Mouse (Mus musculus): Measurements from ENCODE around the gene Tcaim. TPM values are rescaled to one million over a fixed set of nuclear protein-coding genes. Genes with fewer than 3 reads are reported as not detected.

Tcaim gene
- 10 to 100 TPM; 20.0 to 26.3 TPM for total RNA-seq (2021)
- long read RNA-seq, experiment 1, transcript Tcaim-201 (11 exons, 3,049 nt): major isoform, 11 of 18 reads
- long read RNA-seq, experiment 1, partial matches to known transcripts: 1 of 18 reads
- long read RNA-seq, experiment 1, other reads (novel, unspliced or antisense): 3 of 18 reads
- long read RNA-seq, experiment 2, transcript Tcaim-201 (11 exons, 3,049 nt): major isoform, 15 of 30 reads
- long read RNA-seq, experiment 2, partial matches to known transcripts: 1 of 30 reads
- long read RNA-seq, experiment 2, other reads (novel, unspliced or antisense): 12 of 30 reads

- DNase-seq (ENCODE audit: low spot score in 2 of 2): peak; percentile 86 to 90
Measured at GRCm38 (mm10) chr9:122805053-122805844, at the start of gene Tcaim. Gene Tcaim (plus strand): TSS chr9:122805539.

- no peak for DNase-seq (ENCODE audit: low spot score in 2 of 2)
Measured at GRCm38 (mm10) chr9:122757614-122758013, 47.7 kb upstream of the Tcaim start.

- DNase-seq (ENCODE audit: low spot score in 2 of 2): no peak
Measured at GRCm38 (mm10) chr9:122760111-122760510, 45.2 kb upstream of the Tcaim start.

- no peak for DNase-seq (ENCODE audit: low spot score in 2 of 2)
Measured at GRCm38 (mm10) chr9:122785231-122785630, 20.1 kb upstream of the Tcaim start.

GRCm38 (mm10) chr9:122786534-122786933 lies 18.8 kb upstream of the Tcaim start:
- DNase-seq (ENCODE audit: low spot score in 2 of 2): no peak

- DNase-seq (ENCODE audit: low spot score in 2 of 2): no peak
Measured at GRCm38 (mm10) chr9:122805845-122806341, 554 bp downstream of the Tcaim start.

- no peak for DNase-seq (ENCODE audit: low spot score in 2 of 2)
Measured at GRCm38 (mm10) chr9:122807186-122807585, 1.8 kb downstream of the Tcaim start.

GRCm38 (mm10) chr9:122810212-122810611 lies 4.9 kb downstream of the Tcaim start:
- no peak for DNase-seq (ENCODE audit: low spot score in 2 of 2)

GRCm38 (mm10) chr9:122812386-122812785 lies 7.0 kb downstream of the Tcaim start:
- DNase-seq (ENCODE audit: low spot score in 2 of 2): no peak

GRCm38 (mm10) chr9:122814775-122815174 lies 9.4 kb downstream of the Tcaim start:
- DNase-seq (ENCODE audit: low spot score in 2 of 2): no peak

GRCm38 (mm10) chr9:122815239-122815851 lies 10.0 kb downstream of the Tcaim start:
- no peak for DNase-seq (ENCODE audit: low spot score in 2 of 2)

GRCm38 (mm10) chr9:122823374-122824017 lies 18.2 kb downstream of the Tcaim start:
- no peak for DNase-seq (ENCODE audit: low spot score in 2 of 2)

- no peak for DNase-seq (ENCODE audit: low spot score in 2 of 2)
Measured at GRCm38 (mm10) chr9:122826743-122827142, 21.4 kb downstream of the Tcaim start.

GRCm38 (mm10) chr9:122829826-122830380 lies 24.6 kb downstream of the Tcaim start:
- DNase-seq (ENCODE audit: low spot score in 2 of 2): no peak

GRCm38 (mm10) chr9:122836126-122836525 lies 30.8 kb downstream of the Tcaim start:
- no peak for DNase-seq (ENCODE audit: low spot score in 2 of 2)

GRCm38 (mm10) chr9:122836790-122837189 lies 31.5 kb downstream of the Tcaim start:
- DNase-seq (ENCODE audit: low spot score in 2 of 2): peak; percentile 32 to 38

GRCm38 (mm10) chr9:122837216-122837615 lies 31.9 kb downstream of the Tcaim start:
- no peak for DNase-seq (ENCODE audit: low spot score in 2 of 2)

- peak in 1 of 2 experiments; percentile 31 for DNase-seq (ENCODE audit: low spot score in 2 of 2)
Measured at GRCm38 (mm10) chr9:122837680-122838079, 32.3 kb downstream of the Tcaim start.

GRCm38 (mm10) chr9:122843760-122844159 lies 38.4 kb downstream of the Tcaim start, which contains the start of gene Gm35549:
Gene Gm35549 (minus strand): TSS chr9:122844035.
- DNase-seq (ENCODE audit: low spot score in 2 of 2): no peak

GRCm38 (mm10) chr9:122845621-122846020 lies 40.3 kb downstream of the Tcaim start:
- no peak for DNase-seq (ENCODE audit: low spot score in 2 of 2)

- no peak for DNase-seq (ENCODE audit: low spot score in 2 of 2)
Measured at GRCm38 (mm10) chr9:122846156-122846555, 40.8 kb downstream of the Tcaim start.
